Mouse (Mus musculus): ENCODE measurements around the gene Bnc2.

- TF ChIP-seq CTCF (IDR thresholded peaks at IDR 0.05; ENCODE audit: low read depth, low read length), result no peak
- no peak for TF ChIP-seq GATA1 (IDR thresholded peaks at IDR 0.05; ENCODE audit: borderline replicate concordance, low read length)
- no peak for TF ChIP-seq POLR2AphosphoS5 (IDR thresholded peaks at IDR 0.05; ENCODE audit: insufficient replicate concordance, low read depth, low read length)
Measured at GRCm38 (mm10) chr4:84308226-84308862, 366.7 kb downstream of the Bnc2 start.

Measured in G1E (cell line).